Mouse (Mus musculus): ENCODE results near the gene Ncoa4. TPM values are rescaled to one million over a fixed set of nuclear protein-coding genes. Genes with fewer than 3 reads are reported as not detected.
A peak's percentile ranks its signal among the peaks of the same experiment; 100 is the strongest.
"Not testable (repeated sequence)": the region's sequence is repeated elsewhere in the genome, so short reads cannot be mapped to it uniquely, and the experiment has no call there.

Ncoa4 gene
- 89.3 and 92.7 TPM in 2 replicates for polyA plus RNA-seq (2014; fragmentation: Nextera tagmentation; extraction: Ambion mirVana)

DNA sequence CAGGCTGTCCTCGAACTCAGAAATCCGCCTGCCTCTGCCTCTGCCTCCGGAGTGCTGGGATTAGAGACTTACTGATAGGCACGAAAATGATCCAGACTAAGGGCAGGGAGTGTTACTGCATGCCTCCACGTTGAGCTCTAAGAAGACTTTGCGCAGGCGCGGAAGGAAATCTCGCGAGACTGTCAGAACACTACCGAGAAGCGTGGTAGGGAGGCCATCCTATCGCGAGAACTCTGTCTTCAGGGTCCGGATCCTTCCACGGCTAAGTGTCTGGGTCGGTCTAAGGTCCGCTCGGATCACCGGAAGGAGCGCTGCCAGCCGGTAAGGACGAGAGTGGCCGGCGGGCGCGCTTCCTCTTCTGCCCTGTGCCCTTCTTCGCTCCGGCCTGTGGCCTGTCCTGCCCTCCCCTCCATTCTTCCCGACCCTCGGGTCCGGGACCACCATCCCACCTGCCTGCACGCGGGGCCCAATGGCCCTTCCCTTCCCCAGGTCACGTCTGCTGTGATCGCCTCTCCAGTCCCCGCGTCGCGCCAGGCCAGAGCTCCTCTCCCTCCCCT is at the start of gene Ncoa4:
Gene Ncoa4 (plus strand): TSS at position 176 of the 557 bp plus-strand sequence.
- Histone ChIP-seq H3K27me3 (ENCODE audit: control insufficient read depth, insufficient read depth, low read length) (no peaks in the 10 kb centered on the region), H3K4me3 (ENCODE audit: low read depth, low read length) (peak within 1 kb of the TSS; percentile 82), H3K9ac (replicated peaks; ENCODE audit: low read length) (peak within 1 kb of the TSS; percentile 92), H3K4me2 (ENCODE audit: low read depth, low read length) (peak within 1 kb of the TSS; percentile 87), H3K9me3 (replicated peaks; ENCODE audit: control insufficient read depth, low read length) (no peaks in the 10 kb centered on the region), H3K4me1 (ENCODE audit: control insufficient read depth, insufficient read depth, low read length) (0 out of 2 replicates have a peak, but pooled peaks cover 2% of the 10 kb centered on the region), H3K27ac (replicated peaks; ENCODE audit: low read depth, low read length) (peak within 1 kb of the TSS; percentile 35; the same call in 1 of the 2 replicates), H3K36me3 (replicated peaks; ENCODE audit: control insufficient read depth, insufficient read depth, low read depth, low read length) (no peaks in the 10 kb centered on the region)
- 0% methylated on average over 40 of the region's 40 CpGs for WGBS
- DNase-seq (ENCODE audit: low spot score) (peak; percentile 100), ATAC-seq (replicated peaks; ENCODE audit: insufficient number of reproducible peaks, low FRiP score, low TSS enrichment, low read depth) (peak; percentile 95)

DNA sequence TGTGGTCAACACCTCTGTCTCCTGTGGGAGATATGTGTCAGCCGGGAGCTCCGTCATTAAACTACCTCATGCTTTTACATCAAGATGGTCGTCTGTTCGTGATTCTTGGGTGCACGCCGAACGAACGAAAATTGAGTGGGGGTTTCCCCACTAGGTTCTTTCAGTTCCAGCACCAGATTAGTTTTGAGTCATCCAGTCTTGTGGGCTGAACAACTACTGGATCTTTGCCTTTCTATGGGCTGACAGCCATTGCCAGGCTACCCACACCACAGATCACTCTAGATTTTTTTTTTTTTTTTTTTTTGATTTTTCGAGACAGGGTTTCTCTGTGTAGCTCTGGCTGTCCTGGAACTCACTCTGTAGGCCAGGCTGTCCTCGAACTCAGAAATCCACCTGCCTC is 47.5 kb upstream of the Ncoa4 start:
- H3K27me3 ChIP-seq (ENCODE audit: control insufficient read depth, insufficient read depth, low read length); ATAC-seq (replicated peaks; ENCODE audit: insufficient number of reproducible peaks, low FRiP score, low TSS enrichment, low read depth); H3K9ac ChIP-seq (replicated peaks; ENCODE audit: low read length); H3K4me2 ChIP-seq (ENCODE audit: low read depth, low read length); H3K9me3 ChIP-seq (replicated peaks; ENCODE audit: control insufficient read depth, low read length); H3K4me3 ChIP-seq (ENCODE audit: low read depth, low read length); DNase-seq (ENCODE audit: low spot score); H3K4me1 ChIP-seq (ENCODE audit: control insufficient read depth, insufficient read depth, low read length); H3K36me3 ChIP-seq (replicated peaks; ENCODE audit: control insufficient read depth, insufficient read depth, low read depth, low read length); H3K27ac ChIP-seq (replicated peaks; ENCODE audit: low read depth, low read length): not testable (repeated sequence)
- 91% methylated on average over 10 of the region's 10 CpGs for WGBS

DNA sequence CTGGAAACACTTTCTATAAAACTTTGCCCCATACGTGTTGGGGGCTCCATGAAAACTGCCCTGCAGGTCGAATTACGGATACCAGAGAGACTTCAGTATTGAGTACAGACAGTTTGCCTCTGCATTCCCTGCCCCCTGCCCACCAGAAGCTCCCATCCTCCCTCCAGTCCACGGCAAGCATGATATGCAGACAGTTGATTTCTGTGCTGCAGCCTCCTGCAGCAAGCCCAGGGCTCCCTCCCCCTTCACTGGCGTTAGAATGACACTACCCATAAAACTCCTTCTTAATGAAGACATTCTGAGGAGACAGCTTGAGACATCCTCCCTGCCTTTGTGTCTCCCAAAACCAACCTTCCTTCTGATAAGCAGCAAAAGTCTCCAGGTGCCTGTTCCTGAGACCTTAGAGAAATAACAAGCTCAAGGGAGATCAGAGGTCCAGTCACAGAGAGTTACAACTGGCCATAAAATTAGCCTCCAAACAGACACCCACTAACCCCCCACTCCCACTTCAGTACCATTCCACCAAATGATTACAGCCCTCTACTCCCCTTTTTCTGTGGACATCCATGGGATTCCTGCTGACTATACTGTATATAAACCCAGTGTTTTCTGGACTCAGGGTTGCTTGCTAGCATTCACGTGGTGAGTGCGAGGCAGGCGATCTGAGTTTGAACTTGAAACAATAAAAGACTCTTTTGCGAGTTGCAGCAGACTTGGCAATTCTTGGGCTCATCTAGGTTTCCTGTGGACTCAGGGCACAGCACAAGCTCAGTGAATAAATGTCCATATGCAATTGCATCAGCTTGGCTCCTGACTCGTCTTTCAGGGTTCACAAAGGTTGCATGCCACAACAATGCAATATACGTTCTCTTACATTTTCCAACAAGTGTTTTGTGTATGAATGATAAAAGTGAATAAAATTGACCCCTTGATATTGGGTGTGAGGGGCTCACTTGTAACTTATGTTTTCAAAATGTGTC is 38.4 kb upstream of the Ncoa4 start:
- Histone ChIP-seq H3K9me3 (replicated peaks; ENCODE audit: control insufficient read depth, low read length) (no peaks in the 10 kb centered on the region), H3K4me2 (ENCODE audit: low read depth, low read length) (no peak overlapping the region), H3K4me3 (ENCODE audit: low read depth, low read length) (no peak overlapping the region), H3K27me3 (ENCODE audit: control insufficient read depth, insufficient read depth, low read length) (no peaks in the 10 kb centered on the region), H3K27ac (replicated peaks; ENCODE audit: low read depth, low read length) (no peak overlapping the region), H3K4me1 (ENCODE audit: control insufficient read depth, insufficient read depth, low read length) (no peaks in the 10 kb centered on the region), H3K9ac (replicated peaks; ENCODE audit: low read length) (no peak overlapping the region), H3K36me3 (replicated peaks; ENCODE audit: control insufficient read depth, insufficient read depth, low read depth, low read length) (no peaks in the 10 kb centered on the region)
- DNase-seq (ENCODE audit: low spot score) (no peak), ATAC-seq (replicated peaks; ENCODE audit: insufficient number of reproducible peaks, low FRiP score, low TSS enrichment, low read depth) (no peak)
- WGBS, result 69% methylated on average over 11 of the region's 11 CpGs

DNA sequence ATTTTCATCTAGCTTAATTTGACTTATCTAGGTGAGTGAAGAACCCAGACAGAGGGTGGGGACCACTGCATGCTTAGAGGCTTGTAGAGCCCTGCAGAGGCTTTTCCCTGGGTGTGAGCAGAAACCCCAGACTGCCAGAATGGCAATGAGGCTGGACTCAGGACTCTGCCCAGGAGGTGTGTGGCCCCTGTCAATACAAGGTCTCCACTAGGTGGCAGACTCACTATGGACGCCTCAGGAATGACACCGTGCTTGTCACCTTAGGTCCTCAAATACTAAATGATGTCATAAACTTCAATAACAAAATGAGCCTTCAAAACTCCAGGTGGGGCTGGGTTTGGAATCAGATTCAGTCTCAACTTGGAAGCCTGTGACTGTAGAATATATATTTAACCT is 37.7 kb upstream of the Ncoa4 start:
- no peak for ATAC-seq (replicated peaks; ENCODE audit: insufficient number of reproducible peaks, low FRiP score, low TSS enrichment, low read depth)
- H3K9me3 ChIP-seq (replicated peaks; ENCODE audit: control insufficient read depth, low read length), result no peaks in the 10 kb centered on the region
- no peaks in the 10 kb centered on the region for H3K27me3 ChIP-seq (ENCODE audit: control insufficient read depth, insufficient read depth, low read length)
- H3K36me3 ChIP-seq (replicated peaks; ENCODE audit: control insufficient read depth, insufficient read depth, low read depth, low read length), result no peaks in the 10 kb centered on the region
- no peaks in the 10 kb centered on the region for H3K4me1 ChIP-seq (ENCODE audit: control insufficient read depth, insufficient read depth, low read length)
- WGBS, result 53% methylated on average over 2 of the region's 2 CpGs
- H3K4me3 ChIP-seq (ENCODE audit: low read depth, low read length), result no peak overlapping the region
- no peak overlapping the region for H3K27ac ChIP-seq (replicated peaks; ENCODE audit: low read depth, low read length)
- DNase-seq (ENCODE audit: low spot score), result no peak
- H3K9ac ChIP-seq (replicated peaks; ENCODE audit: low read length), result no peak overlapping the region
- H3K4me2 ChIP-seq (ENCODE audit: low read depth, low read length), result no peak overlapping the region

DNA sequence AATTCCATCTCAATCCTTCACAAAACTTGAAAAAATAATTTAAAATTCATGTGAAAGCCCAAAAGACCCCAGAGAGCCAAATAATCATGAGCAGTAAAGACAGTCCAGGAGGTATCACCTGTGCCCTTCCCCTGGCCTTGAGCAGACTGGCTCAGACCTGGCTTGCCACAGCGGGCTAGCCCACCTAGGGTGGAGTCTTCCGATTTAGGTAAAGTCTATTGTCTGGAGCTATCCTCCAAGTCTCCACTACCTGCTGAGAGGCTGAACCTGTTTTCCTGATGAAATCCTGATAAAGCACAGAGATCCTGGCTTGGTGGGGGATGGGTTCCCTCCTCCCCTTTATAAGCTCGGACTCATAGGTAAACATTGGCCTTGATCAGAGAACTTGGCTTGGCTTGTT is 35.4 kb upstream of the Ncoa4 start:
- no peaks in the 10 kb centered on the region for H3K4me1 ChIP-seq (ENCODE audit: control insufficient read depth, insufficient read depth, low read length)
- no peak for ATAC-seq (replicated peaks; ENCODE audit: insufficient number of reproducible peaks, low FRiP score, low TSS enrichment, low read depth)
- no peak overlapping the region for H3K27ac ChIP-seq (replicated peaks; ENCODE audit: low read depth, low read length)
- H3K9me3 ChIP-seq (replicated peaks; ENCODE audit: control insufficient read depth, low read length), result no peaks in the 10 kb centered on the region
- H3K4me3 ChIP-seq (ENCODE audit: low read depth, low read length), result no peak overlapping the region
- no peaks in the 10 kb centered on the region for H3K36me3 ChIP-seq (replicated peaks; ENCODE audit: control insufficient read depth, insufficient read depth, low read depth, low read length)
- no peak for DNase-seq (ENCODE audit: low spot score)
- no peak overlapping the region for H3K9ac ChIP-seq (replicated peaks; ENCODE audit: low read length)
- no peaks in the 10 kb centered on the region for H3K27me3 ChIP-seq (ENCODE audit: control insufficient read depth, insufficient read depth, low read length)
- H3K4me2 ChIP-seq (ENCODE audit: low read depth, low read length), result no peak overlapping the region
- 65% methylated on average over 3 of the region's 3 CpGs for WGBS

DNA sequence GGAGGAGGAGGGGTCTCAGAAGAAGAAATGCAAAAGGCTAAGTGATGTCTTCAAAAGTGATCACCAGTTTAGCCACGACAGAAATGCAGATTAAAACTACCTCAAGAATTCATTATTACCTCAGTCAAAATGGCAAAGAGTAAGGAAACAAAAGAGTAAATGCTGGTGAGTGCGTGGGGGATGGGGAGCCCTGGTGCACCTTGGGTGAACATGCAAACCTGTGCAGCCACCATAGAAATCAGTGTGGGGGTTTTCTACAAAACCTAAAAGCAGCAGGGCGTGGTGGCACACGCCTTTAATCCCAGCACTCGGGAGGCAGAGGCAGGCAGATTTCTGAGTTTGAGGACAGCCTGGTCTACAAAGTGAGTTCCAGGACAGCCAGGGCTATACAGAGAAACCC is 34.4 kb upstream of the Ncoa4 start:
- H3K4me3 ChIP-seq (ENCODE audit: low read depth, low read length); H3K4me2 ChIP-seq (ENCODE audit: low read depth, low read length); DNase-seq (ENCODE audit: low spot score); H3K27ac ChIP-seq (replicated peaks; ENCODE audit: low read depth, low read length); ATAC-seq (replicated peaks; ENCODE audit: insufficient number of reproducible peaks, low FRiP score, low TSS enrichment, low read depth); H3K27me3 ChIP-seq (ENCODE audit: control insufficient read depth, insufficient read depth, low read length); H3K4me1 ChIP-seq (ENCODE audit: control insufficient read depth, insufficient read depth, low read length); H3K36me3 ChIP-seq (replicated peaks; ENCODE audit: control insufficient read depth, insufficient read depth, low read depth, low read length); H3K9ac ChIP-seq (replicated peaks; ENCODE audit: low read length); H3K9me3 ChIP-seq (replicated peaks; ENCODE audit: control insufficient read depth, low read length): not testable (repeated sequence)
- WGBS, result 75% methylated on average over 5 of the region's 5 CpGs

DNA sequence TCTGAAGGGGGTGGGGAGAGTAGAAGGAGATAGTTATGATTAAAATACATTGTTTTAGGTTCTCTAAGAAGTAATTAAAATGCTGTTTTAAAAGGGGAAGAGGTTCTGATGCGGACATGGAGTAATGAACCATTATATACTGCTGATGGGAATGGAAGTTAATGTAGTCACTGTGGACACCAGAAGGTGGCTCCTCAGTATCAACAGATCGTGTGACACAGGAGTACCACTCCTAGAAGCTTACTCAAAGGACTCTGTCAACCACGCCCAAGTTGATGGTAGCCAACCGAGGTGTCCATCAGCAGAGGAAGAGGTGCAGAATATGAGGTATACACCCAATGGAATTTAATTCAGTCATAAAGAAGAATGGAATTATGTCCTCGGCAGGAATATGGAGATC is 31.3 kb upstream of the Ncoa4 start:
- no peaks in the 10 kb centered on the region for H3K36me3 ChIP-seq (replicated peaks; ENCODE audit: control insufficient read depth, insufficient read depth, low read depth, low read length)
- DNase-seq (ENCODE audit: low spot score), result no peak
- H3K4me1 ChIP-seq (ENCODE audit: control insufficient read depth, insufficient read depth, low read length), result no peaks in the 10 kb centered on the region
- H3K9ac ChIP-seq (replicated peaks; ENCODE audit: low read length), result no peak overlapping the region
- H3K27me3 ChIP-seq (ENCODE audit: control insufficient read depth, insufficient read depth, low read length), result no peaks in the 10 kb centered on the region
- ATAC-seq (replicated peaks; ENCODE audit: insufficient number of reproducible peaks, low FRiP score, low TSS enrichment, low read depth), result no peak
- no peaks in the 10 kb centered on the region for H3K9me3 ChIP-seq (replicated peaks; ENCODE audit: control insufficient read depth, low read length)
- no peak overlapping the region for H3K4me2 ChIP-seq (ENCODE audit: low read depth, low read length)
- no peak overlapping the region for H3K4me3 ChIP-seq (ENCODE audit: low read depth, low read length)
- H3K27ac ChIP-seq (replicated peaks; ENCODE audit: low read depth, low read length), result no peak overlapping the region
- 83% methylated on average over 5 of the region's 5 CpGs for WGBS

DNA sequence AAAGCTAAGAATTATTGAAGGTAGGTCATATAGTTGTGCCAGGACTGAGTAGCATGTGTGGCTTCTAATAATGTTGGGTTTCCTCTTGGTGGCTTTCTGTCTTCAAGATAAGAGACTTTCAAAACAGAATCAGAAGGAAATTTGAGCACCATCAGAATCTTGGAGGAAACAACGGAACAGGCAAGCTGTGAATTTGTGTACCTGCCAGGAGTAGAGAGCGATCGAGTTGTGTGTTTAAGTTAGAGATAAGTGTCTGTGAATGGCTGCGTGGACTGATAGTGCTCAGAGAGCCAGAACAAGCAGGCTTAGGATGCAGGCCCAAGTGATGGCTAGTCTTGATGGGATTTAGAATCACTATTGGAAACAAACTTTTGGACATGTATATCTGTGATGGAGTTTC is 27.8 kb upstream of the Ncoa4 start:
- no peak for DNase-seq (ENCODE audit: low spot score)
- H3K27me3 ChIP-seq (ENCODE audit: control insufficient read depth, insufficient read depth, low read length), result no peaks in the 10 kb centered on the region
- no peak overlapping the region for H3K27ac ChIP-seq (replicated peaks; ENCODE audit: low read depth, low read length)
- no peak overlapping the region for H3K4me2 ChIP-seq (ENCODE audit: low read depth, low read length)
- 89% methylated on average over 4 of the region's 4 CpGs for WGBS
- H3K4me1 ChIP-seq (ENCODE audit: control insufficient read depth, insufficient read depth, low read length), result no peaks in the 10 kb centered on the region
- no peak overlapping the region for H3K9ac ChIP-seq (replicated peaks; ENCODE audit: low read length)
- no peaks in the 10 kb centered on the region for H3K36me3 ChIP-seq (replicated peaks; ENCODE audit: control insufficient read depth, insufficient read depth, low read depth, low read length)
- ATAC-seq (replicated peaks; ENCODE audit: insufficient number of reproducible peaks, low FRiP score, low TSS enrichment, low read depth), result no peak
- H3K9me3 ChIP-seq (replicated peaks; ENCODE audit: control insufficient read depth, low read length), result no peaks in the 10 kb centered on the region
- H3K4me3 ChIP-seq (ENCODE audit: low read depth, low read length), result no peak overlapping the region
